Mouse (Mus musculus) activated CD4-positive, CD25-positive, alpha-beta regulatory T cell, adult 4 months (primary cell): ENCODE results near the gene Sptbn4. TPM values are rescaled to one million over a fixed set of nuclear protein-coding genes. Genes with fewer than 3 reads are reported as not detected.

ENCODE experiments used
- ATAC-seq: one replicate; pipeline ENCODE4 v1.8.0; 2017
- polyA plus RNA-seq, 2 experiments: library from polyadenylated mRNA; unstranded; fragments of 100-300 nt; shearing (Covaris generic); gene quantifications; one replicate each; pipeline ENCODE4 v1.2.1; 2017

Sptbn4 gene
- polyA plus RNA-seq, 2 experiments from 2014 or later: 0.16 to 0.37 TPM

DNA sequence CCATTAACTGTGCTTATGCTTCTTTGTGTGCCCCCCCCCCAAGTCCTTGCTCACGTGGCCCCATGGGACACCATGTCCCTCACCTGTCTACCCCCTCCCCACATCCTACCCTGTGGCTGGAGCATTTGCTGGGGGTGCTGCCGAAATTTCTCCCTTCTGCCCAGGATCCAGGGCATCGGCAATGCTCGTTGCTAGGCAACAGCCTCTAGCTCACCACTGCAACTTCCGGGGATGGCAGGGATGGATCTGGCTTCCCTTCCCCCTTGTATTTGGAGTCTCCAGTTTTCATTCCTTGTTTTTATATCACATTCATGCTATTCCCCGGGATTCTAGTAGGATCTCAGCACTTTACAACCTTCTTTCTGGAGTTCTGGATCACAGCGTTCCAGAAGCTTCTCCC, 108.0 kb downstream of the Sptbn4 start:
- ATAC-seq: no peak

GRCm38 (mm10) chr7:27339114-27339513, 108.4 kb downstream of the Sptbn4 start:
- no peak for ATAC-seq

DNA sequence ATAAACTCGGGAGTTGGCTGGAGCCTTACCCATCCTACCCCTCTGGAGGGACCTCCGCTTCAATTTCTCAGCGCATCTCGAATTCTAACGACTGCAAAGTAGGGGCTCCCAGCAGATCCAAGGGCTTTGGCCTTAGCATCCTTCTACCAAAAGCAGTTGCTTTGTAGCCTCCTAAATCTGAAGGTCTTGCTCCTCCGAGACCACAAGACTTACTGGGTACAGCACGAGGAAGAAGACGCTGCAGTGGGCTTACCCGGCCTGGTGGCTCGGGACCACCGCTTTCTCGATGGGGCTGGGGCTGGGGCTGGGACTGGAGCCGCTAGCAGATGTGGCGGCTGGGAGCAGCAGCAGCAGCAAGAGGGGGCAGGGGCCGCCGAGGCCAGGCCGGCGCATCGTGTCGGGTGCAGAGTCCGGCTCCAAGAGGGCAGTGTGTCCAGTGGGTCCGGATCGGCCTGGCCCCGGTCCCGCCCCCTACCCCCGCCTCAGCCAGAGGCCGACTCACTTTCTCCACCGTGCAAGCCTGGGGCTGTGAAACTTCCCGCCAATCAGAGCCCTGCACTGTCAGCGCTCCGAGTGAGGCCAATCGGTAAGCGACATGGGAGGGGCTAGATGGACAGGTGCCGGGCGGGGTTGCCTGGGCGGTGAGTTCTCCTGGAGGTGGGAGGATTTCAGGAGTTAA, 110.2 kb downstream of the Sptbn4 start, which contains the start of gene Ltbp4:
Gene Ltbp4, minus strand, starts transcription at position 518 of the 679 bp plus-strand sequence.
- no peak for ATAC-seq

DNA sequence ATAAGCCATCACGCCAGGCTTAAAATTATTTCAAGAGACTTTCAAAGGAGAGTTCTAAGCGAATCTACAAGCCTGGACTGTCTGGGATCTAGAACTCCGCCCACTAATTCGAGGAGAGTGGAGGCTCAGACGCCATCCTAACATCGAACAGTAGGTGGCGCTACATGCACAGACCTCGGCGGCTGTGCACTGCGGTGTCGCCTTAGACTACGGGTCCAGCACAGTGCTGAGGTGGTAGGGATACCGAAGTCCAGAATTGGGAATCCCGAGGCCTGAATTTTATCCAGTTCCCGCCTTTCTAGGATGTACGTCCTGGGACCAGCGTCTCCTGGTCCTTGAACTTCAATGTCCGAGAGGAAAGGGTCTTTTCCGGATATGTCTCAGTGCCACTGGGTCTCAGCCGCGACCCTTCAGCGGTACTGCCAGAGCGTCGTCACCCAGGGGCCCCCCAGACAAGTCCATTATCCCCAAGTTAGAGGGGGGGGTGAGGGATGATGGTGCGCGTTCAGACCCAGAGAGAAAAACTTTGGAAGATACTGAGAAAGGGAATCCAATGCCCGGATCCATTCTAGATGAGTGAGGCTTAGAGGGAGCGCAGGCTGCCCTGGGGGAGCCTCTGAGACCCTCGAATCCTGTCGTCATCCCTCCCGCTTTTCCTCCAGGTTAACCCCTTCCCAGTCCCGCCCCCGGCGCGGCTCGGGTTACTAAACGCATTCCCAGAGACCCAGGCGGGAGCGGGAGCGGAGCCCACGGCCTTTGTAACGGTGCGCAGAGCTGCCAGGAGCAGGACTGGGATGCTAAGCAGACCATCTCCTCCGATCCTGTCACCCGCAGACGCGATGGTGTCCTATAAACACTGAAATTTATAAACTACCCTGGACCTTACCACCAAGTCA, 111.3 kb downstream of the Sptbn4 start:
- peak; percentile 68 for ATAC-seq

DNA sequence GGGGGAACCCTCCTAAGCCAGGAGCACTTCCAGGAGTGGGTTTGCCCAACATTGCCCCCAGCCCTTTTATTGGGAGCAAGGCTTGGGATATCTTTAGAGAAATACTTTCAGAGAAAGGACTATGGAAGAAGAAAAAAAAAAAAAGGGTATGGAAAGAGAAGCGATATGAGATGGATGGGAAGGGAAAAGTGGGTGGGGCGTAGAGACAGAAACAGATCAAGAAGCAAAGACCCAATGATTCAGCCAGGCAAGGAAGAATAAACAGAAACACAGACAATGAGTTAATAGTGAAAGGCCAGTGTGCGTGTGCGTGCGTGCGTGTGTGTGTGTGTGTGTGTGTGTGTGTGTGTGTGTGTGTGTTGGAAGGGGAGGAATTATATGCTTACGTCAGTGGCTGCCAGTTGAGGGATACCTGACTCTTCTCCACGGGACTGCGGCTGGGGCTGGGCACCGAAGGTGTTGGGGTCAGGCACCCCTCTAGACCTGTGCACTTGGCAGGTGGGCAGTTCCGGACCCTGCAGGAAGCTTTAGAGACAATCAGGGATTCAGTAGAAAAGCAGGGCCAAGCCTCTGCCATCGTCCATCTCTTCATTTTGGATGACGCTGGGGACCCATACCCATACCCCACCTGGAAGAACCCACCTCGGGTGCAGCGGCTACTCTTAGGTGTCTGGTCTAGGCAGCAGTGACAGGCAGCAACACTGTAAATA, 112.3 kb downstream of the Sptbn4 start:
- ATAC-seq: no peak

DNA sequence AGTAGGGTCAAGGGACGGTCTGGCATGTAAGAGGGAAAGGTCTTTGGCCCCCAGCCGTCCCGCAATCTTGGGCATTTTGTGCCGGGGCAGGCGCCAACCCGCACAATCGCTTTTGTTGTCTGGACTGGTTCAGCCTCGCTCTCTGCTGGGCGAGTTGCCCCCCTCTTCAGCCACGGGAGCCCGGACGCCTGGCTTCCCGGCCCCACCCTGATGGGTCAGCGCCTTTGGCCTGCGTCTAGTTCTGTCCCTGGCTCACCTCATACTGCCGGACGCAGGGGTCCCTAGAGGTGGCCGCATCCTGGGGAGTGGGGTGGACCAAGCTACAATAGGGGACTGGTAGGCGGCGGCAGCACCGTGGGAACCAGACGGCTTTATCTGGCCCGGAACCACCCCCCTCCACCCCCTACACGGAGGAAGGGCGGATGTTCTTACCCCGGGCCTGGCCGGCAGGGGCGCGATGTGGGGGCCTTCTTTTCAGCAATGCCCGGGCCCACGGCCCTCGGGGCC, 113.0 kb downstream of the Sptbn4 start:
- no peak for ATAC-seq

- ATAC-seq: no peak
These were observed 114.1 kb downstream of the Sptbn4 start for GRCm38 (mm10) chr7:27333316-27333941.

GRCm38 (mm10) chr7:27332353-27333199, 114.9 kb downstream of the Sptbn4 start:
- peak; percentile 32 for ATAC-seq

GRCm38 (mm10) chr7:27331854-27332253, 115.6 kb downstream of the Sptbn4 start:
- no peak for ATAC-seq

DNA sequence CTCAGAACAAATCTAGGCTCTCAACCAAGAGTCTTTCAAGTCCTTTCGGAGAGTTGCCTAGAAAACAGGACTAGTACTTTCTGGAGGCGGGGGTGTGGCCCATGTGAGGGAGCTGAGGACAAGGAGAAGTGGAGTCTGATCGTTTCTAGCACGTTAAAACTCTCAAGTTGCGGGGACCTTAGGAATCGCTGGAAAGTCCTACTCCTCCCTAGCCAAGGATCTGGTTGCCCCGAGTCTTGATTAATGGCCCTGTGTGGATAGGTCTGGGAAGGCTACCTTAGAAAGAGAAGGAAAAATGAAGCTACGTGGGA, 116.0 kb downstream of the Sptbn4 start:
- no peak for ATAC-seq

GRCm38 (mm10) chr7:27330709-27331540, 116.6 kb downstream of the Sptbn4 start:
- peak; percentile 30 for ATAC-seq

DNA sequence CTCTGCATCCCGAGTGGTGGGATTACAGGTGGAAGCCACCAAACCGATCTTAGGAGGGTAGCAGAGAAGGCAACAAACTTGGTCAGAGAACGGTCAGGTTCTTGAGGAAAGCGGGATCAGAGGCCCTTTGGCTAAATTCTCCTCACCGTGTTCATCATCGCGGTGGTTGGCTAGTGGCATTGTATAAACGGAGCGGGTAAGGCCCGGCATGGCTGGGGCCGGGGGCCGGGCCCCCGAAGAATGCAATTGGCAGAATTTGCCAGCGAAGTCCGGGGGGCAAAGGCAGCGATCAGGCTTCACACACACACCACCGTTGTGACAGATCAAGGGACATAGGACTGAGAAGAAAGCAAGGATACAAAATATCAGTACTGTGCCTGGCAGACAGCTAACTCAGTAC, 117.5 kb downstream of the Sptbn4 start:
- ATAC-seq: no peak

DNA sequence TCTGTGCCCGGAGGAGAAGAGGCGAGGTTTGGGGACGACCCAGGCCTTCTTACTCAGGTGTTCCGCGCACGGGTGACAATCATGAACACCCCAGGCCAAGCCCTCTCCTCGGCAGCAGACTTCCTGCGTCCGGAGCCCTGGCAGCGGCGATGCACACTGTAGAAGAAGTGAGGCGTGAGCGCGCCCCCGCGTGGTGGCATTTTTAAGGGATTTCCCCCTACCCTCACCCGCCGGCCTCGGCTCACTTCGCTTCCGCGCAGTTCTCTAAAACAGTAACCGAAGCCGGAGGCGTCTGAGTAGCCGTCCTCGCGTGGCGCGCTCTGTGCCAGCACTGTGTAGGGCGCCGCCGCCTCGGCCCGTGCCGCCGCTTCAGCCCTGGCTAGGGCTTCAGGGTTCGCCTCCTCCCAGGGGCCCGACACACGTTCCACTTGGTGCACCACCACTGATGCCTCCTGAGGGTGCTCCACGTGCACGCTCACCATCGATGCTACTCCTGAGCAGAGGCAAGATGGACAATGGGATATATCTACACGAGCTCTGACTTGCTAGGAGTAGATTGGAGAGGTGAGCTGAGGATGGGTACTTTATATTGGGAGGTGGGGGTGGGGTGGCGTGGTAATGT, 118.0 kb downstream of the Sptbn4 start:
- ATAC-seq: peak; percentile 83

- no peak for ATAC-seq
These were observed 118.8 kb downstream of the Sptbn4 start for GRCm38 (mm10) chr7:27328648-27329047.

DNA sequence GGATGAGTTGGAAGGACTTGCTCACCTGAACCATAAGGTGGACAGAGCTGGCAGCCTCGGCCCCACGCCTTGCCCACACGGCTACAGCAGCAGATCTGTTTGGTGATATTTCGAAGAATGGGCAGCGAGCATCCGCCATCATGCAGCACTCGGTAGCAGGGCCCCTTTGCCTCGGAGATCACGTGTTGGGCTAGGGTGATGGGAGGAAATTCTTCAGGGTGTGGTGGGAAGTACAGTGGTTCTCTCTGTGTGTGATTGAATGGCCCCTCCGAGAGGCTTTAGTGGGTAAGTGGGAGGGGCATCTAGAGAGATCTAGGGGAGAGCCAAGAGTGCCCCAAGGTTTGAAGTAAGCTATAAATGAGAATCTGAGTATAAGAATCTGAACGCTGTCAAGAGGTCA, 119.3 kb downstream of the Sptbn4 start:
- no peak for ATAC-seq

GRCm38 (mm10) chr7:27327500-27327899, 120.0 kb downstream of the Sptbn4 start:
- ATAC-seq: no peak

- ATAC-seq: no peak
These were observed 121.2 kb downstream of the Sptbn4 start for GRCm38 (mm10) chr7:27326101-27326880.

GRCm38 (mm10) chr7:27325697-27326096, 121.8 kb downstream of the Sptbn4 start:
- no peak for ATAC-seq

DNA sequence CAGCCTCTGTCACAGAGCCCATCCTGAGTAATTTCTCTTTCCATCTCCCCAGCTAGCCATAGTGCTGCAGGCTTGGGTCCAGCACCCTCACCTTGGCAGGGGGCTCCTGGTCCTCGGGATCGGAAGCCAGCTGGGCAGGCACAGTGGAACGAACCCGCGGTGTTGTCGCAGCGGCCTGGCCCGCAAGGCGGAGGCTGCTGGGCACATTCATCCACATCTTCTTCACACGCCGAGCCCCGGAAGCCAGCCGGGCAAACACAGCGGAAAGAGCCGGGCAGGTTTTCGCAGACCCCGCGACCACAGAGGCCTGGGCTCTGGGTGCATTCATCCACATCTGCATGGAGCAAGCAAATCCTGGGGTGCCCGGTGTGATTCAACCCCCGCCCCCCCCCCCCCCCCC, 122.6 kb downstream of the Sptbn4 start:
- no peak for ATAC-seq
